Mouse (Mus musculus): ENCODE measurements around the gene Tmem248. TPM values are rescaled to one million over a fixed set of nuclear protein-coding genes. Genes with fewer than 3 reads are reported as not detected.

Tmem248 gene
- total RNA-seq, 2 experiments from 2014 or later = 42.9 to 43.3 TPM

Other genes starting within 250 kb of the Tmem248 start
- gene Gusb, start 214.0 kb upstream of the Tmem248 start, total RNA-seq (2021) = 10 to 100 TPM; 10.5 to 11.8 TPM
- gene Asl, start 187.8 kb upstream of the Tmem248 start, total RNA-seq (2021) = 10 to 100 TPM; 17.7 to 19.9 TPM
- 10 to 100 TPM; 33.9 to 36.6 TPM for gene Crcp, start 187.8 kb upstream of the Tmem248 start, total RNA-seq (2021)
- 10 to 100 TPM; 33.2 to 35.3 TPM for gene Tpst1, start 143.8 kb upstream of the Tmem248 start, total RNA-seq (2021)
- 10 to 100 TPM in 1 of 2 experiments, 1 to 10 TPM in 1; 9.4 to 13.1 TPM for gene Kctd7, start 72.2 kb upstream of the Tmem248 start, total RNA-seq (2021)
- gene Rabgef1, start 45.3 kb upstream of the Tmem248 start, total RNA-seq (2021) = 10 to 100 TPM; 58.6 to 59.7 TPM
- 10 to 100 TPM; 75.4 to 81.3 TPM for gene Sbds, start 38.4 kb downstream of the Tmem248 start, total RNA-seq (2021)
- 10 to 100 TPM; 15.3 to 16.2 TPM for gene Tyw1, start 38.5 kb downstream of the Tmem248 start, total RNA-seq (2021)
- gene Caln1, start 152.4 kb downstream of the Tmem248 start, total RNA-seq (2021) = 100 to 1,000 TPM; 130 to 138 TPM
- 1 to 10 TPM; 1.6 to 2.0 TPM for gene A330070K13Rik, start 167.6 kb downstream of the Tmem248 start, total RNA-seq (2021)